Mouse (Mus musculus) olfactory bulb, adult 2 months (tissue): ENCODE data around the gene Zer1. TPM values are rescaled to one million over a fixed set of nuclear protein-coding genes. Genes with fewer than 3 reads are reported as not detected.

Source experiments
- H3K27ac ChIP-seq: fragments of 200-500 bp; 2 replicates; pipeline ENCODE4 v1.5.1; 2012; ENCODE audit warnings: low read depth, low read length; ENCODE audit not compliant: insufficient read depth
- H3K4me1 ChIP-seq: fragments of 200-500 bp; 2 replicates; pipeline ENCODE4 v1.6.1; 2012; ENCODE audit warnings: low read length; ENCODE audit not compliant: control insufficient read depth, insufficient read depth
- H3K4me3 ChIP-seq: fragments of 200-500 bp; 2 replicates; pipeline ENCODE4 v1.5.1; 2012; ENCODE audit warnings: mild to moderate bottlenecking, low read depth, low read length, moderate library complexity; ENCODE audit not compliant: insufficient read depth
- CTCF ChIP-seq: fragments of 200-500 bp; IDR thresholded peaks from 2 replicates; pipeline ENCODE4 v1.5.1; 2012; ENCODE audit warnings: low read depth, mild to moderate bottlenecking, low read length, moderate library complexity; ENCODE audit not compliant: insufficient read depth
- POLR2A ChIP-seq: fragments of 200-500 bp; IDR thresholded peaks from 2 replicates; pipeline ENCODE4 v1.6.1; 2012; ENCODE audit warnings: mild to moderate bottlenecking, low read depth, low read length, moderate library complexity; ENCODE audit not compliant: insufficient read depth
- WGBS: fragments of 180-500 bp; shearing (Covaris S2); methylation state at CpG from one replicate; pipeline ENCODE4 v1.1.7; 2018; 5-methylcytosine and 5-hydroxymethylcytosine counted together
- polyA plus RNA-seq: library from polyadenylated mRNA; stranded (reverse); fragments of >200 nt; gene quantifications from 2 replicates; pipeline ENCODE4 v1.2.4, GENCODE M21; 2012; ENCODE audit warnings: low replicate concordance; ENCODE audit not compliant: missing spikeins, insufficient read depth, insufficient read length

Gene Zer1
- polyA plus RNA-seq, 1 experiment = not detected

DNA sequence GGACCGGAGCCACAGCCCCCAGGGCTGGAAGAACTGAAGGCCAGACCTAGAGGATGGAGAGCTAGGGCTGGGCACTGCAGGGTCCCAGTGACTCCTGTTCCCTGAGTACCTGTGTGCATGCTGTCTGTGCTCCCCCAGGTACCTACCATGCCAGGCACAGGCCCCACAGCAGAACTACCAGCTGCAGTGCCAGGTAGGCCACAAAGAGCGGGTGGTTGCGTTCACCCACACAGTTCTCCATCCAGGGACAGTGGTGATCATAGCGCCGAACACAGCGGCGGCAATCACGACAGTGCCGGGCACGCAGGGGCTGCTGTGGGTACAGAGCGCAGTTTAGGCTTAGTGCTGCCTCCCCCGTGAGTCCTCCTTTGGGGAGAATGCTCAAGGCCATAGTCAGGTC is 32.9 kb downstream of the Zer1 start:
- TF ChIP-seq POLR2A (no peak), CTCF (no peak)
- Histone ChIP-seq H3K27ac (no peak overlapping the region), H3K4me1 (peaks cover 7% of the 10 kb centered on the region), H3K4me3 (no peak overlapping the region)
- 94% methylated on average over 12 of the region's 12 CpGs for WGBS

DNA sequence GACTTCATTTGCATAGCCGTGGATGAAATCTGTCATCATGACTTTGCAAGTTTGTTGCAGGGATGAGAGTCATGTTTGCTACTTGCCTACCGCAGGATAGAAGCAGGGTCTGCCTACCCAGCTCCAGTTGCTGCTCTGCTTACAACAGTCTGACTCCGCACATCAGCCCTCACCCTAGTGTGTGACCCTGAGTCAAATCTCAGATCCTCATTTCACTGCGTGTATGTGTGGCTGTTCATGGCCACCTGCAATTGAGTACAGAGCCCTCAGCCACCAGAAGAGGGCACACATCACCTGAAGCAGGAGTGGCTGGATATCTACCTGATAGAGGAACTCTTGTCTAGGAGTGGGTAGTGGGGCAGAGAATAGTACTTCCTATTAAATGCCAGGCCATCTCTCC is 37.1 kb downstream of the Zer1 start:
- Histone ChIP-seq H3K27ac (no peak overlapping the region), H3K4me1 (peaks cover 4% of the 10 kb centered on the region; the same call in 1 of the 2 replicates), H3K4me3 (no peak overlapping the region)
- 88% methylated on average over 4 of the region's 4 CpGs for WGBS
- TF ChIP-seq CTCF = no peak
- TF ChIP-seq POLR2A = no peak

DNA sequence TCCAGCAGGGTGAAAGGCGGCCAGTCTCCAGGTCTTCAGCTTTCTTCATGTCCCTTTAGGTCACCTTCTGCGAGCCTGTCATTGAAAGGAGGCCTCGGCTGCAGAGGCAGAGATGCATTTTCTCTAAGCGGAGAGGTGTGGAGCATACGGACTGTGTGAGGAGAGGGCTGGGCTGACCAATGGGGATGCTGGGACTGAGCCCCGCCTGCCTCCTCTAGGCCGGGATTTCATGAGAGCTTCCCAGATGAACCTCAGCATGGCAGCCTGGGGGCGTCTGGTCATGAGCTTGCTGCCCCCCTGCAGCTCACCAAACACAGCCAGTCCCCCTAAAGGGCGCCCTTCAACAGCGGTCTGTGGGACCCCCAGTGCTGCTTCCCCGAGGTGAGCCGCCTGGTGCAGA is 39.8 kb downstream of the Zer1 start:
- no peak overlapping the region for H3K4me3 ChIP-seq
- 29% methylated on average over 12 of the region's 12 CpGs for WGBS
- TF ChIP-seq POLR2A (no peak), CTCF (no peak)

DNA sequence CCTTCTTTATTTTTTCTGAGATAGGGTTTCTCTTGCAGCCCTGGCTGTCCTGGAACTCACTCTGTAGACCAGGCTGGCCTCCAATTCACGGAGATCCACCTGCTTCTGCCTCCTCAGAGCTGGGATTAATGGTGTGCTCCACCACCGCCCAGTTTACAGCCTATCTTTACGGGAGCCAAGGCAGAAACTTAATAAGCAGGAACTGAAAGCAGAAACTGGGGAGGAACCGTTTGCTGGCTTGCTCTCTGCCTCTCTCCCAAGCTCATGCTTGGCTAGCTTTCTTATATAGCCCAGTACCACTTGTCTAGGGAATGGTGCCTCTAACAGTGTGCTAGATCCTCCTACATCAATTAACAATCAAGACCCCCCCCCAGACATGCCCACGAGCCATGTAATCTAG is 40.3 kb downstream of the Zer1 start:
- 48% methylated on average over 5 of the region's 5 CpGs for WGBS
- no peak overlapping the region for H3K4me3 ChIP-seq
- TF ChIP-seq CTCF = no peak
- TF ChIP-seq POLR2A = no peak
- H3K4me1 ChIP-seq = peaks cover 4% of the 10 kb centered on the region; the same call in 1 of the 2 replicates
- H3K27ac ChIP-seq = no peak overlapping the region

More for the DNA sequence above, 39.8 kb downstream of the Zer1 start:
- Histone ChIP-seq H3K27ac (no peak overlapping the region), H3K4me1 (peaks cover 4% of the 10 kb centered on the region; the same call in 1 of the 2 replicates)

DNA sequence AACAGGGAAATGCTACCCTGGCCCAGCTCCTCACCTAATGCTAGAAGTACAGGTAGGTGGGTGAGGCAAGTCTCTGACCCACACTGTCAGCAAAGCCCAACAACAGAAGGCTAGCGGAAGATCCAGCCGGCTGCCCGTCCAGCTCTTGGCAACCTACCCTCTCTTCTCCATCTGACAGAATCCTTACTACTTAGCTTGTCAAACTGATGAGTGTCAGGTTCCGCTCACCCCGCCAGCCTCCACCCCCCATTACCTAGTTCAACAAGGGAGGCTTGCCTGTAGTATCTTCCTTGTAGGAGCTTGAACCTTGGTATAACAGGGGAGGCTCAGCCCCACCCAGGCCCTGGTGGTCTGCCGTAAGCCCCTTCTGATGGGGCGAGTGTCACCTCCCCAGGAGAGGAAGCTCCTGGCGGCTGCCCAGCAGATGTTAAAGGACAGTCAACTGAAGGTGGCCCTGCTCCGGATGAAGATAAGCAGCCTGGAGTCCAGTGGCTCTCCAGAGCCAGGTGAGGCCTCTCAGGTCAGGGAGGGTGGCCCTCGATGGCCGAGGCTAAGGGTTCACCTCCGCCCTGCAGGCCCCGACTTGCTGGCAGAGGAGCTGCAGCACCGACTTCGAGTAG is 44.1 kb downstream of the Zer1 start:
- Histone ChIP-seq H3K4me1 (peaks cover 11% of the 10 kb centered on the region; the same call in 1 of the 2 replicates), H3K4me3 (no peak overlapping the region), H3K27ac (no peak overlapping the region)
- TF ChIP-seq CTCF (no peak), POLR2A (no peak)
- WGBS = 91% methylated on average over 15 of the region's 15 CpGs

DNA sequence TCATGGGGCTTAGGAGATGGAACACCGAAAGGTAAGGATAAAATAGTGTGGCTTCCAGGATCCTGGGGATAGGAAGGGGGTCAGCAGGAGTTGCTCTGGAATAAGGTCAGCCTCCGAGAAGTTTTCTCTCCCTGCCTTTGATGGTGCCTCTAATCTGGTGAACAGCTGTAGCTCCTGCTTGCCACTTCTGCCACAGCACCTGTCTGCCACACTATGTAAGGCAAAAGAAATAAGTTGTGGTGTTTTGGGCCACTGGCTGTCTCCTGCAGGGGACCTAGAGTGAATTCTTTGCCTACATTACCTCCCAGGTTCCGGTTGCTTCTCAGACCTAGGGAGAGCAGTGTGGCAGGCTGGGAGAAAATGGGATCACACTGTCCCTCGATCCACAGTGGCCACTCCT is 45.6 kb downstream of the Zer1 start:
- H3K27ac ChIP-seq = no peak overlapping the region
- no peak overlapping the region for H3K4me3 ChIP-seq
- TF ChIP-seq CTCF (no peak), POLR2A (no peak)
- H3K4me1 ChIP-seq = peaks cover 7% of the 10 kb centered on the region; the same call in 1 of the 2 replicates
- WGBS = 84% methylated on average over 4 of the region's 4 CpGs

DNA sequence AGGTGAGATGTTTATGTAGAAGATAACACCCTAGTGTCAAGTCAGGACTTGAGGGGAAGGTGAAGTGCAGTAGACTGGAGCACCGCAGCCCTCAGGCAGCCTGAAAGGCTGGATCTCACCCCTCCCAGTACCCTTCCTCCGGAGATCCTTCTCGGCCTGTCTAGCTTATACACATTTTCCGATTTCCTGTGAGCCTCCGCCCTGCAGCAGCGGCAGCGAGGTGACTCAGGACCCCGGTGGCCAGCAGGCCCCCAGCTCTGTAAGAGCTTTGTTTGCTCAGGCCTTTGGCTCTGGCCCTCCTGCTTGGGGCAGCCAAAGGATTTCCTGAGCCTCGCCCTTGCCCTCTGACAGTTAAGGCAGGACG is 46.1 kb downstream of the Zer1 start:
- TF ChIP-seq POLR2A = no peak
- no peak; the same call in 1 of the 2 replicates for TF ChIP-seq CTCF
- 52% methylated on average over 10 of the region's 10 CpGs for WGBS
- peaks cover 7% of the 10 kb centered on the region; the same call in 1 of the 2 replicates for H3K4me1 ChIP-seq
- no peak overlapping the region for H3K27ac ChIP-seq
- H3K4me3 ChIP-seq = no peak overlapping the region

DNA sequence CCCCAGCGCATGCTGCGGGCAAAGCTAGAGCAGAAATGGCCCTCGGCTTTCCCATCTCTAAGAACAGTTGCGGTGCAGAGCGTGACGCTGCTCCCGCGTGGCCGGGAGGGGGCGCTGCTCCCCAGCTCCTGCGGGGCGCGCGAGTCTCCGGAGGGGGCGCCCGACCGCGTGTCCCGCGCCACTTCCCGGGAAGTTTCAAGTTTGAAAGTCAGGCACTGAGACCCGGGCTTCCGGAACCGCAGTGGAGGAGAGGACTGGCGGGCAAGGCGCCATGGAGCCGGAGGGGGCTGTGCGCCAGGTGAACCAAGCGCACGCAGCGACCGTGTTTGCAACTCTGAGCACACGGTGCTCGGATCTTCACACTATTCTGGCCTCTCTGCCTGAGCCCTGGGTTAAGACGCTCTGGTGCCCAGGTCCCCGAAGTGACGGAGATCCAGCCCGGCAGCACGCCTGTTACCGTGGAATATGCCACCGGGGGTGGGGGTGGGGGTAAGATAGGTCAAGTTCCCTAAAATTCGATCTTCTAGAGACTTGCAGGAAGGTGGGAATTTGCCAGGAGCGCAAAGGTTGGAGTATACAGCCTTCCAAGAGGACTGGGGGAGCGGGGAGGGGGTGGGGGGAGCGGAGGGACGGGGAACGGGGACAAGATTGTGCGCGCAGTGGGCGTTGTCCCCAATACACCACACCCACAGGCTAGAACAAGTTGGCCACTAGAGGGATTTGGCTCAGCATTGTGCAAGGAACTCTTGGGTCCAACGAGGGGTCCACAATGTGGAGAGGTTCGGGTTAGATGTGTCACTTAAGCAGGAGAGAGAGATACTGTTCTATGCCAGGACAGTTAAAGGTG is 46.7 kb downstream of the Zer1 start, which contains the start of gene Pkn3:
Gene Pkn3 (plus strand): TSS at position 183 of the 847 bp plus-strand sequence.
- Histone ChIP-seq H3K4me3 (peak within 1 kb of the TSS; percentile 31), H3K4me1 (peaks cover 7% of the 10 kb centered on the region; the same call in 1 of the 2 replicates), H3K27ac (no peak within 1 kb of the TSS)
- WGBS = 1% methylated on average over 53 of the region's 53 CpGs
- TF ChIP-seq CTCF = peak; percentile 99
- TF ChIP-seq POLR2A = no peak

DNA sequence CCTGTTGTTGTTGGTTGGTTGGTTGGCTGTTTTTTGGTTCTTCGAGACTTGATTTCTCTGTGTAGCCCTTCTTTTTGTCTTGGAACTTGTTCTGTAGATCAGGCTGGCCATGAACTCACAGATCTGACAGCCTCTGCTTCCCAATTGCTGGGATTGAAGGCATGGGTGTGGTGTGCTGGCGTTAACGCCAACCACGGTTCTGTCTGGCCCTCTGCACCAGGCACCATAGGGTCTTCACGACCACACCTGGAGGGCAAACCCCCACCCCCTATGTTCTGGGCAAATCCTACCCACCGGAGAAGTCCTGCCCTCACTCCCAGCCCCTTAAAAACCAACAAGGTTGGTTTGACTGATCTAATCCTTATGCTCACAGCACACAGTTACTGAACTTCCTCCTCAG is 47.4 kb downstream of the Zer1 start:
- 74% methylated on average over 6 of the region's 6 CpGs for WGBS
- TF ChIP-seq CTCF (no peak), POLR2A (no peak)
- H3K4me3 ChIP-seq = no peak overlapping the region

More for the DNA sequence above, 47.4 kb downstream of the Zer1 start:
- Histone ChIP-seq H3K4me1 (peaks cover 7% of the 10 kb centered on the region; the same call in 1 of the 2 replicates), H3K27ac (no peak overlapping the region)
